Mouse (Mus musculus) thymus, adult 2 months (tissue): Measurements from ENCODE around the gene Vcp. TPM values are rescaled to one million over a fixed set of nuclear protein-coding genes. Genes with fewer than 3 reads are reported as not detected.

Experiments used
- DNase-seq: peaks from one replicate; pipeline ENCODE4 v3.0.0; 2021
- H3K27ac ChIP-seq: fragments of 200-500 bp; 2 replicates; pipeline ENCODE4 v1.5.1; 2012; ENCODE audit warnings: low read length, control low read depth; ENCODE audit not compliant: control insufficient read depth, insufficient read depth
- H3K27me3 ChIP-seq: fragments of 200-500 bp; 2 replicates; pipeline ENCODE4 v1.6.1; 2012; ENCODE audit warnings: mild to moderate bottlenecking, low read length, moderate library complexity, mixed read lengths; ENCODE audit not compliant: control insufficient read depth, insufficient read depth
- H3K36me3 ChIP-seq: fragments of 200-500 bp; 2 replicates; pipeline ENCODE4 v1.6.1; 2012; ENCODE audit warnings: mild to moderate bottlenecking, low read length, moderate library complexity; ENCODE audit not compliant: control insufficient read depth, insufficient read depth
- H3K4me1 ChIP-seq: fragments of 200-500 bp; replicated peaks from 2 replicates; pipeline ENCODE4 v1.6.1; 2012; ENCODE audit warnings: low read length; ENCODE audit not compliant: control insufficient read depth, insufficient read depth
- H3K4me3 ChIP-seq: fragments of 200-500 bp; 2 replicates; pipeline ENCODE4 v1.5.1; 2012; ENCODE audit warnings: mild to moderate bottlenecking, low read length, control low read depth, moderate library complexity; ENCODE audit not compliant: control insufficient read depth, insufficient read depth
- CTCF ChIP-seq: fragments of 200-500 bp; IDR thresholded peaks from 2 replicates; pipeline ENCODE4 v1.5.1; 2012; ENCODE audit warnings: mild to moderate bottlenecking, control low read depth, low read length, moderate library complexity, borderline replicate concordance; ENCODE audit not compliant: control insufficient read depth, poor library complexity, insufficient read depth; ENCODE audit errors: extremely low read depth
- POLR2A ChIP-seq: fragments of 200-500 bp; IDR thresholded peaks from 2 replicates; pipeline ENCODE4 v1.6.1; 2012; ENCODE audit warnings: mild to moderate bottlenecking, low read length, control low read depth, moderate library complexity; ENCODE audit not compliant: control insufficient read depth, poor library complexity, insufficient read depth; ENCODE audit errors: extremely low read depth
- WGBS: fragments of 180-500 bp; shearing (Covaris S2); methylation state at CpG from one replicate; pipeline ENCODE4 v1.1.7; 2018; 5-methylcytosine and 5-hydroxymethylcytosine counted together
- polyA plus RNA-seq: library from polyadenylated mRNA; depleted of rRNA; stranded (reverse); fragments of >200 nt; gene quantifications from 2 replicates; pipeline ENCODE4 v1.2.3, GENCODE M21; 2012

Vcp gene
- polyA plus RNA-seq, 1 experiment, result 126 TPM

GRCm38 (mm10) chr4:43037860-43038566 lies 37.7 kb upstream of the Vcp start:
- 44% methylated on average over 4 of the region's 4 CpGs for WGBS
- H3K36me3 ChIP-seq, result no peaks in the 10 kb centered on the region
- H3K27me3 ChIP-seq, result no peaks in the 10 kb centered on the region
- H3K27ac ChIP-seq, result no peak overlapping the region
- H3K4me1 ChIP-seq, result peaks cover 11% of the 10 kb centered on the region
- TF ChIP-seq CTCF (no peak), POLR2A (no peak)
- no peak overlapping the region for H3K4me3 ChIP-seq
- no peak for DNase-seq

GRCm38 (mm10) chr4:43036356-43036755 lies 36.0 kb upstream of the Vcp start:
- Histone ChIP-seq H3K4me3 (no peak overlapping the region), H3K4me1 (peaks cover 15% of the 10 kb centered on the region), H3K36me3 (no peaks in the 10 kb centered on the region), H3K27ac (no peak overlapping the region), H3K27me3 (no peaks in the 10 kb centered on the region)
- 94% methylated on average over 10 of the region's 10 CpGs for WGBS
- no peak for DNase-seq
- TF ChIP-seq CTCF, result no peak
- no peak for TF ChIP-seq POLR2A

GRCm38 (mm10) chr4:43035851-43036250 lies 35.5 kb upstream of the Vcp start:
- no peak for DNase-seq
- H3K27ac ChIP-seq, result no peak overlapping the region
- no peaks in the 10 kb centered on the region for H3K36me3 ChIP-seq
- H3K4me3 ChIP-seq, result no peak overlapping the region
- peaks cover 15% of the 10 kb centered on the region for H3K4me1 ChIP-seq
- 93% methylated on average over 6 of the region's 6 CpGs for WGBS
- no peaks in the 10 kb centered on the region for H3K27me3 ChIP-seq
- TF ChIP-seq CTCF (no peak), POLR2A (no peak)

GRCm38 (mm10) chr4:43033481-43033880 lies 33.2 kb upstream of the Vcp start:
- Histone ChIP-seq H3K27me3 (no peaks in the 10 kb centered on the region), H3K4me1 (peaks cover 9% of the 10 kb centered on the region), H3K36me3 (no peaks in the 10 kb centered on the region), H3K4me3 (no peak overlapping the region), H3K27ac (no peak overlapping the region)
- DNase-seq, result no peak
- TF ChIP-seq CTCF, result no peak
- TF ChIP-seq POLR2A, result no peak
- WGBS, result 98% methylated on average over 14 of the region's 14 CpGs

GRCm38 (mm10) chr4:43032501-43032900 lies 32.2 kb upstream of the Vcp start:
- WGBS, result 100% methylated on average over 1 of the region's 1 CpGs
- no peak overlapping the region for H3K27ac ChIP-seq

GRCm38 (mm10) chr4:43031237-43031995 lies 31.1 kb upstream of the Vcp start, which contains the start of gene Stoml2:
Gene Stoml2, minus strand, starts transcription at chr4:43031710.
- Histone ChIP-seq H3K36me3 (no peaks in the 10 kb centered on the region), H3K27ac (peak within 1 kb of the TSS; percentile 62; the same call in 1 of the 2 replicates), H3K4me1 (peaks cover 9% of the 10 kb centered on the region), H3K27me3 (no peaks in the 10 kb centered on the region), H3K4me3 (peak within 1 kb of the TSS; percentile 69)
- peak; percentile 94 for DNase-seq
- WGBS, result 3% methylated on average over 38 of the region's 38 CpGs
- TF ChIP-seq POLR2A, result peak; percentile 71
- TF ChIP-seq CTCF, result peak; percentile 40; the same call in 1 of the 2 replicates

More at GRCm38 (mm10) chr4:43032501-43032900, 32.2 kb upstream of the Vcp start:
- Histone ChIP-seq H3K4me1 (peaks cover 9% of the 10 kb centered on the region), H3K4me3 (no peak overlapping the region), H3K36me3 (no peaks in the 10 kb centered on the region), H3K27me3 (no peaks in the 10 kb centered on the region)
- TF ChIP-seq POLR2A, result no peak
- TF ChIP-seq CTCF, result no peak
- DNase-seq, result no peak
